Comparison of ENCODE assay signal across 18 mouse cellular contexts in genomic region chr8:115823673-115824477, GRCm38 (mm10).
DNase-seq lines count a peak whose midpoint lies in the region; ATAC-seq and TF ChIP-seq lines count a peak whose summit lies in the region.
"Had no signal": no experiment of that assay in that cellular context is flagged by ENCODE, and none has a peak within 500 bp of the region (broad histone marks: within the 10 kb centered on the region; RNA-seq: fewer than 3 reads in every experiment).

No protein-coding gene starts in this region.

- no peaks in the 10 kb centered on the region for H3K36me3 ChIP-seq in embryonic facial prominence, embryonic 11.5 days (replicated peaks; ENCODE audit: control insufficient read depth, insufficient read depth, low read depth, low read length)
- H3K36me3 ChIP-seq in embryonic facial prominence, embryonic 10.5 days (replicated peaks) = no peaks in the 10 kb centered on the region
- no peaks in the 10 kb centered on the region for H3K36me3 ChIP-seq in lung, embryonic 14.5 days (ENCODE audit: insufficient read depth)
- H3K36me3 ChIP-seq in embryonic facial prominence, embryonic 13.5 days = no peaks in the 10 kb centered on the region
- no peaks in the 10 kb centered on the region for H3K36me3 ChIP-seq in myocyte (ENCODE audit: control insufficient read depth, insufficient read depth)
- H3K36me3 ChIP-seq in midbrain, embryonic 14.5 days (ENCODE audit: control insufficient read depth, insufficient read depth, low read length) = no peaks in the 10 kb centered on the region
- H3K36me3 ChIP-seq: limb, embryonic 12.5 days had no signal

- ATAC-seq in embryonic facial prominence, embryonic 11.5 days (replicated peaks; ENCODE audit: insufficient number of reproducible peaks, low FRiP score, low TSS enrichment, low read depth) = no peak
- no peak for ATAC-seq in lung, embryonic 14.5 days (ENCODE audit: insufficient read depth)
- 0 out of 2 replicates have a peak, but pooled peaks have one; percentile 20 for ATAC-seq in embryonic facial prominence, embryonic 13.5 days (ENCODE audit: insufficient number of reproducible peaks, insufficient read depth, low FRiP score, low TSS enrichment, low read depth)
- ATAC-seq in midbrain, embryonic 14.5 days (ENCODE audit: low FRiP score, low TSS enrichment) = no peak
- ATAC-seq: forebrain, postnatal 0 days; hindbrain, postnatal 0 days had no signal

- TF ChIP-seq CTCF in lung, embryonic 14.5 days (IDR thresholded peaks at IDR 0.05; ENCODE audit: low read depth) = no peak

- H3K4me1 ChIP-seq in embryonic facial prominence, embryonic 11.5 days (ENCODE audit: control insufficient read depth, insufficient read depth, low read length) = no peaks in the 10 kb centered on the region
- H3K4me1 ChIP-seq in embryonic facial prominence, embryonic 10.5 days = peaks cover 6% of the 10 kb centered on the region
- H3K4me1 ChIP-seq in lung, embryonic 14.5 days (ENCODE audit: insufficient read depth) = peaks cover 13% of the 10 kb centered on the region
- peaks cover 27% of the 10 kb centered on the region for H3K4me1 ChIP-seq in embryonic facial prominence, embryonic 13.5 days
- no peaks in the 10 kb centered on the region for H3K4me1 ChIP-seq in midbrain, embryonic 14.5 days (ENCODE audit: control insufficient read depth, insufficient read depth, low read length)

- no peaks in the 10 kb centered on the region for H3K79me2 ChIP-seq in myocyte (ENCODE audit: control insufficient read depth, insufficient read depth)

- H3K9ac ChIP-seq in embryonic facial prominence, embryonic 11.5 days (replicated peaks; ENCODE audit: low read length) = no peak overlapping the region
- no peak overlapping the region for H3K9ac ChIP-seq in lung, embryonic 14.5 days
- H3K9ac ChIP-seq in embryonic facial prominence, embryonic 13.5 days = no peak overlapping the region
- no peak overlapping the region for H3K9ac ChIP-seq in midbrain, embryonic 14.5 days (replicated peaks; ENCODE audit: low read length)
- H3K9ac ChIP-seq: forebrain, postnatal 0 days; limb, embryonic 12.5 days had no signal

- 50% methylated on average over 8 of the region's 8 CpGs for WGBS in embryonic facial prominence, embryonic 11.5 days
- WGBS in embryonic facial prominence, embryonic 10.5 days = 54% methylated on average over 8 of the region's 8 CpGs
- WGBS in lung, embryonic 14.5 days = 65% methylated on average over 8 of the region's 8 CpGs
- WGBS in embryonic facial prominence, embryonic 13.5 days = 36% methylated on average over 8 of the region's 8 CpGs
- WGBS in midbrain, embryonic 14.5 days = 88% methylated on average over 8 of the region's 8 CpGs

- no peaks in the 10 kb centered on the region for H3K9me3 ChIP-seq in embryonic facial prominence, embryonic 11.5 days (replicated peaks; ENCODE audit: control insufficient read depth, low read length)
- no peaks in the 10 kb centered on the region for H3K9me3 ChIP-seq in embryonic facial prominence, embryonic 10.5 days
- H3K9me3 ChIP-seq in lung, embryonic 14.5 days (ENCODE audit: low read depth, low read length) = no peaks in the 10 kb centered on the region
- H3K9me3 ChIP-seq in embryonic facial prominence, embryonic 13.5 days = no peaks in the 10 kb centered on the region
- H3K9me3 ChIP-seq in midbrain, embryonic 14.5 days (ENCODE audit: control insufficient read depth, low read length) = no peaks in the 10 kb centered on the region
- H3K9me3 ChIP-seq: limb, embryonic 12.5 days had no signal

- H3K27me3 ChIP-seq in embryonic facial prominence, embryonic 11.5 days (ENCODE audit: control insufficient read depth, insufficient read depth, low read length) = no peaks in the 10 kb centered on the region
- H3K27me3 ChIP-seq in embryonic facial prominence, embryonic 10.5 days (replicated peaks; ENCODE audit: low read depth, poor library complexity, severe bottlenecking) = no peaks in the 10 kb centered on the region
- H3K27me3 ChIP-seq in lung, embryonic 14.5 days (ENCODE audit: insufficient read depth, low read length) = no peaks in the 10 kb centered on the region
- no peaks in the 10 kb centered on the region for H3K27me3 ChIP-seq in embryonic facial prominence, embryonic 13.5 days
- no peaks in the 10 kb centered on the region for H3K27me3 ChIP-seq in myocyte (ENCODE audit: control insufficient read depth, insufficient read depth, insufficient read length)
- H3K27me3 ChIP-seq in midbrain, embryonic 14.5 days (ENCODE audit: control insufficient read depth, insufficient read depth, low read length) = no peaks in the 10 kb centered on the region
- H3K27me3 ChIP-seq: limb, embryonic 12.5 days had no signal

- no peak overlapping the region for H3ac ChIP-seq in myocyte (ENCODE audit: control insufficient read depth, insufficient read length)

- H3K27ac ChIP-seq in embryonic facial prominence, embryonic 11.5 days (replicated peaks; ENCODE audit: low read depth, low read length) = no peak overlapping the region
- no peak overlapping the region for H3K27ac ChIP-seq in embryonic facial prominence, embryonic 10.5 days (replicated peaks)
- no peak overlapping the region for H3K27ac ChIP-seq in lung, embryonic 14.5 days (ENCODE audit: low read depth)
- peak overlapping the region; percentile 65 for H3K27ac ChIP-seq in embryonic facial prominence, embryonic 13.5 days
- H3K27ac ChIP-seq in midbrain, embryonic 14.5 days (replicated peaks; ENCODE audit: low read depth, low read length) = no peak overlapping the region
- H3K27ac ChIP-seq: hindbrain, postnatal 0 days; limb, embryonic 12.5 days had no signal

- H3K4me2 ChIP-seq in embryonic facial prominence, embryonic 11.5 days (ENCODE audit: low read depth, low read length) = no peak overlapping the region
- H3K4me2 ChIP-seq in lung, embryonic 14.5 days = no peak overlapping the region
- H3K4me2 ChIP-seq in embryonic facial prominence, embryonic 13.5 days = no peak overlapping the region
- peak overlapping the region; percentile 44 for H3K4me2 ChIP-seq in myocyte (ENCODE audit: low read depth)
- no peak overlapping the region for H3K4me2 ChIP-seq in midbrain, embryonic 14.5 days (ENCODE audit: low read length)
- H3K4me2 ChIP-seq: heart, embryonic 11.5 days; limb, embryonic 12.5 days; midbrain, embryonic 11.5 days had no signal

- no peak for TF ChIP-seq POLR2A in myocyte (IDR thresholded peaks at IDR 0.05; ENCODE audit: insufficient read length, low read depth)

- no peak overlapping the region for H3K4me3 ChIP-seq in embryonic facial prominence, embryonic 11.5 days (ENCODE audit: low read depth, low read length)
- no peak overlapping the region for H3K4me3 ChIP-seq in embryonic facial prominence, embryonic 10.5 days
- no peak overlapping the region for H3K4me3 ChIP-seq in lung, embryonic 14.5 days (ENCODE audit: low read depth, low read length)
- H3K4me3 ChIP-seq in embryonic facial prominence, embryonic 13.5 days = no peak overlapping the region
- no peak overlapping the region for H3K4me3 ChIP-seq in myocyte
- H3K4me3 ChIP-seq in midbrain, embryonic 14.5 days (replicated peaks; ENCODE audit: low read depth, low read length) = no peak overlapping the region
- H3K4me3 ChIP-seq: erythroblast, embryonic 14.5 days; limb, embryonic 12.5 days had no signal

- DNase-seq in embryonic facial prominence, embryonic 11.5 days (ENCODE audit: low spot score) = peak; percentile 36
- no peak for DNase-seq in embryonic facial prominence, embryonic 10.5 days (ENCODE audit: low spot score)
- peak; percentile 62 for DNase-seq in lung, embryonic 14.5 days
- DNase-seq in lung, adult 18-20 months = no peak
- no peak for DNase-seq in frontal cortex, postnatal 10 days (ENCODE audit: low spot score in 2 of 2)
- DNase-seq in midbrain, embryonic 14.5 days = no peak
- DNase-seq: cerebellum, adult 11 months; forebrain, postnatal 0 days; gastrocnemius, postnatal 14 days; lung, adult 2 months; thymus, postnatal 14 days had no signal

TF ChIP-seq in myocyte, 11 proteins besides CTCF, POLR2A, EP300 and RAD21:
- peak; percentile 89 for TF ChIP-seq CEBPB (IDR thresholded peaks at IDR 0.05; ENCODE audit: insufficient read depth, poor library complexity, severe bottlenecking)
- TF ChIP-seq USF1 (IDR thresholded peaks at IDR 0.05; ENCODE audit: low read depth) = no peak
- peak; percentile 2 for TF ChIP-seq TCF3 (IDR thresholded peaks at IDR 0.05; ENCODE audit: insufficient read length, low read depth)
- no peak for TF ChIP-seq POLR2AphosphoS2 (IDR thresholded peaks at IDR 0.05; ENCODE audit: insufficient read length, low read depth)
- peak in 1 of 3 experiments; percentile 72 for TF ChIP-seq MYOG (IDR thresholded peaks at IDR 0.05; ENCODE audit: control insufficient read depth in 1 of 3, insufficient read depth in 1 of 3, insufficient read length in 2 of 3, low read depth in 2 of 3)
- TF ChIP-seq MYOD1 (IDR thresholded peaks at IDR 0.05; ENCODE audit: control insufficient read depth in 1 of 3, insufficient read length in 2 of 3, low read depth in 2 of 3) = peak; percentile 24 to 71 (median 46)
- TF ChIP-seq REST (IDR thresholded peaks at IDR 0.05; ENCODE audit: insufficient read depth, insufficient read length) = no peak
- TF ChIP-seq E2F4 (IDR thresholded peaks at IDR 0.05; ENCODE audit: insufficient read depth) = no peak
- TF ChIP-seq TCF12 (IDR thresholded peaks at IDR 0.05; ENCODE audit: insufficient read depth, poor library complexity, severe bottlenecking) = peak; percentile 56
- no peak for TF ChIP-seq MAX (IDR thresholded peaks at IDR 0.05; ENCODE audit: low read depth)
- TF ChIP-seq SRF (IDR thresholded peaks at IDR 0.05; ENCODE audit: control insufficient read depth, insufficient read length, low read depth) = no peak

Comparison
In these comparisons a context has a peak if more than half of its experiments do, and no peak if none do; other contexts are left out.
1. DNase-seq: peak in embryonic facial prominence, embryonic 11.5 days (single experiment) and lung, embryonic 14.5 days (single experiment); none in embryonic facial prominence, embryonic 10.5 days (single experiment), lung, adult 18-20 months (0 of 2), frontal cortex, postnatal 10 days (0 of 2) and midbrain, embryonic 14.5 days (single experiment).